Mouse (Mus musculus) thymus, adult 2 months (tissue): ENCODE measurements around the gene Dync1h1.

Experiments
- CTCF ChIP-seq: fragments of 200-500 bp; IDR thresholded peaks from 2 replicates; pipeline ENCODE4 v1.5.1; 2012; ENCODE audit warnings: mild to moderate bottlenecking, control low read depth, low read length, moderate library complexity, borderline replicate concordance; ENCODE audit not compliant: control insufficient read depth, poor library complexity, insufficient read depth; ENCODE audit errors: extremely low read depth
- POLR2A ChIP-seq: fragments of 200-500 bp; IDR thresholded peaks from 2 replicates; pipeline ENCODE4 v1.6.1; 2012; ENCODE audit warnings: mild to moderate bottlenecking, low read length, control low read depth, moderate library complexity; ENCODE audit not compliant: control insufficient read depth, poor library complexity, insufficient read depth; ENCODE audit errors: extremely low read depth

GRCm38 (mm10) chr12:110650241-110650641 is 49.0 kb downstream of the Dync1h1 start:
- TF ChIP-seq CTCF (no peak), POLR2A (no peak)
